Mouse (Mus musculus): Measurements from ENCODE around the gene Irf1. TPM values are rescaled to one million over a fixed set of nuclear protein-coding genes. Genes with fewer than 3 reads are reported as not detected.
"Not testable (repeated sequence)": the region's sequence is repeated elsewhere in the genome, so short reads cannot be mapped to it uniquely, and the experiment has no call there.

The Irf1 gene
- polyA plus RNA-seq, 1 experiment from 2014 or later, result 7.3 TPM

- Histone ChIP-seq H3K4me1 (no peaks in the 10 kb centered on the region), H3K4me2 (no peak overlapping the region), H3K27ac (no peak overlapping the region), H3K4me3 (no peak overlapping the region), H3K27me3 (replicated peaks) (no peaks in the 10 kb centered on the region), H3K9ac (no peak overlapping the region), H3K36me3 (no peaks in the 10 kb centered on the region), H3K9me3 (replicated peaks) (no peaks in the 10 kb centered on the region)
- WGBS (ENCODE audit: insufficient replicate concordance), result 47% methylated on average over 9 of the region's 9 CpGs
- no peak for ATAC-seq
These were observed 21.8 kb upstream of the Irf1 start for GRCm38 (mm10) chr11:53747985-53748384.

- no peak overlapping the region for H3K4me2 ChIP-seq
- H3K36me3 ChIP-seq, result no peaks in the 10 kb centered on the region
- H3K9ac ChIP-seq, result no peak overlapping the region
- H3K27ac ChIP-seq, result no peak overlapping the region
- no peaks in the 10 kb centered on the region for H3K9me3 ChIP-seq (replicated peaks)
- ATAC-seq, result no peak
- no peak overlapping the region for H3K4me3 ChIP-seq
- H3K4me1 ChIP-seq, result no peaks in the 10 kb centered on the region
- H3K27me3 ChIP-seq (replicated peaks), result no peaks in the 10 kb centered on the region
- 40% methylated on average over 6 of the region's 6 CpGs for WGBS (ENCODE audit: insufficient replicate concordance)
These were observed 21.2 kb upstream of the Irf1 start for GRCm38 (mm10) chr11:53748614-53749013.

- H3K27ac ChIP-seq, result no peak overlapping the region
- no peaks in the 10 kb centered on the region for H3K36me3 ChIP-seq
- no peaks in the 10 kb centered on the region for H3K27me3 ChIP-seq (replicated peaks)
- H3K4me3 ChIP-seq, result no peak overlapping the region
- no peak overlapping the region for H3K9ac ChIP-seq
- no peaks in the 10 kb centered on the region for H3K4me1 ChIP-seq
- ATAC-seq, result no peak
- H3K9me3 ChIP-seq (replicated peaks), result no peaks in the 10 kb centered on the region
- 63% methylated on average over 4 of the region's 4 CpGs for WGBS (ENCODE audit: insufficient replicate concordance)
- H3K4me2 ChIP-seq, result no peak overlapping the region
These were observed 20.5 kb upstream of the Irf1 start for GRCm38 (mm10) chr11:53749306-53749705.

GRCm38 (mm10) chr11:53749716-53750352 lies 20.0 kb upstream of the Irf1 start:
- H3K27me3 ChIP-seq (replicated peaks), result no peaks in the 10 kb centered on the region
- no peak overlapping the region for H3K4me3 ChIP-seq
- no peak for ATAC-seq
- no peak overlapping the region for H3K4me2 ChIP-seq
- H3K9ac ChIP-seq, result no peak overlapping the region
- H3K27ac ChIP-seq, result no peak overlapping the region
- H3K36me3 ChIP-seq, result no peaks in the 10 kb centered on the region
- H3K9me3 ChIP-seq (replicated peaks), result no peaks in the 10 kb centered on the region
- 52% methylated on average over 5 of the region's 5 CpGs for WGBS (ENCODE audit: insufficient replicate concordance)
- H3K4me1 ChIP-seq, result no peaks in the 10 kb centered on the region

GRCm38 (mm10) chr11:53755011-53755595 lies 14.7 kb upstream of the Irf1 start:
- H3K9me3 ChIP-seq (replicated peaks), result no peaks in the 10 kb centered on the region
- no peak overlapping the region for H3K4me3 ChIP-seq
- no peaks in the 10 kb centered on the region for H3K36me3 ChIP-seq
- H3K27me3 ChIP-seq (replicated peaks), result no peaks in the 10 kb centered on the region
- ATAC-seq, result no peak
- no peak overlapping the region for H3K27ac ChIP-seq
- H3K4me2 ChIP-seq, result no peak overlapping the region
- no peak overlapping the region for H3K9ac ChIP-seq
- WGBS (ENCODE audit: insufficient replicate concordance), result 70% methylated on average over 12 of the region's 12 CpGs
- H3K4me1 ChIP-seq, result peaks cover 18% of the 10 kb centered on the region

GRCm38 (mm10) chr11:53757612-53758011 lies 12.2 kb upstream of the Irf1 start:
- peaks cover 28% of the 10 kb centered on the region for H3K4me1 ChIP-seq
- WGBS (ENCODE audit: insufficient replicate concordance), result 77% methylated on average over 4 of the region's 4 CpGs
- ATAC-seq, result no peak

GRCm38 (mm10) chr11:53758033-53758432 lies 11.8 kb upstream of the Irf1 start:
- H3K27me3 ChIP-seq (replicated peaks), result peaks cover 19% of the 10 kb centered on the region
- H3K9ac ChIP-seq; H3K4me2 ChIP-seq; H3K4me3 ChIP-seq; H3K9me3 ChIP-seq (replicated peaks); H3K27ac ChIP-seq; H3K36me3 ChIP-seq; ATAC-seq: not testable (repeated sequence)
- H3K4me1 ChIP-seq, result peaks cover 32% of the 10 kb centered on the region
- 71% methylated on average over 9 of the region's 9 CpGs for WGBS (ENCODE audit: insufficient replicate concordance)

More at GRCm38 (mm10) chr11:53757612-53758011, 12.2 kb upstream of the Irf1 start:
- Histone ChIP-seq H3K36me3 (no peaks in the 10 kb centered on the region), H3K27ac (no peak overlapping the region), H3K9me3 (replicated peaks) (no peaks in the 10 kb centered on the region), H3K9ac (no peak overlapping the region), H3K4me3 (no peak overlapping the region), H3K27me3 (replicated peaks) (peaks cover 19% of the 10 kb centered on the region), H3K4me2 (no peak overlapping the region)

- H3K27ac ChIP-seq, result peak overlapping the region; percentile 39; the same call in 1 of the 2 replicates
- H3K36me3 ChIP-seq, result no peaks in the 10 kb centered on the region
- H3K4me1 ChIP-seq, result peaks cover 40% of the 10 kb centered on the region
- H3K4me2 ChIP-seq, result no peak overlapping the region
- H3K27me3 ChIP-seq (replicated peaks), result peaks cover 19% of the 10 kb centered on the region
- no peak for ATAC-seq
- no peak overlapping the region for H3K9ac ChIP-seq
- H3K4me3 ChIP-seq, result no peak overlapping the region
- H3K9me3 ChIP-seq (replicated peaks), result no peaks in the 10 kb centered on the region
- 47% methylated on average over 6 of the region's 6 CpGs for WGBS (ENCODE audit: insufficient replicate concordance)
These were observed 10.9 kb upstream of the Irf1 start for GRCm38 (mm10) chr11:53758791-53759351.

GRCm38 (mm10) chr11:53759545-53760406 lies 10.0 kb upstream of the Irf1 start:
- Histone ChIP-seq H3K27ac (peak overlapping the region; percentile 39; the same call in 1 of the 2 replicates), H3K4me2 (peak overlapping the region; percentile 7; the same call in 1 of the 2 replicates)

GRCm38 (mm10) chr11:53761284-53761683 lies 8.5 kb upstream of the Irf1 start:
- Histone ChIP-seq H3K36me3 (no peaks in the 10 kb centered on the region), H3K4me2 (no peak overlapping the region), H3K4me3 (no peak overlapping the region), H3K27ac (no peak overlapping the region), H3K4me1 (peaks cover 53% of the 10 kb centered on the region), H3K9me3 (replicated peaks) (no peaks in the 10 kb centered on the region), H3K27me3 (replicated peaks) (peaks cover 24% of the 10 kb centered on the region), H3K9ac (no peak overlapping the region)
- 66% methylated on average over 5 of the region's 5 CpGs for WGBS (ENCODE audit: insufficient replicate concordance)
- no peak for ATAC-seq

More at GRCm38 (mm10) chr11:53759545-53760406, 10.0 kb upstream of the Irf1 start:
- Histone ChIP-seq H3K4me1 (peaks cover 49% of the 10 kb centered on the region), H3K9me3 (replicated peaks) (no peaks in the 10 kb centered on the region), H3K27me3 (replicated peaks) (peaks cover 23% of the 10 kb centered on the region), H3K9ac (no peak overlapping the region), H3K4me3 (no peak overlapping the region), H3K36me3 (no peaks in the 10 kb centered on the region)
- no peak for ATAC-seq
- WGBS (ENCODE audit: insufficient replicate concordance), result 42% methylated on average over 22 of the region's 22 CpGs

GRCm38 (mm10) chr11:53761822-53762221 lies 8.0 kb upstream of the Irf1 start:
- WGBS (ENCODE audit: insufficient replicate concordance), result 50% methylated on average over 2 of the region's 2 CpGs

More at GRCm38 (mm10) chr11:53761822-53762221, 8.0 kb upstream of the Irf1 start:
- Histone ChIP-seq H3K4me3 (no peak overlapping the region), H3K9ac (no peak overlapping the region), H3K27me3 (replicated peaks) (peaks cover 28% of the 10 kb centered on the region), H3K27ac (peak overlapping the region; percentile 42; the same call in 1 of the 2 replicates), H3K36me3 (no peaks in the 10 kb centered on the region), H3K4me1 (peaks cover 53% of the 10 kb centered on the region), H3K9me3 (replicated peaks) (no peaks in the 10 kb centered on the region), H3K4me2 (no peak overlapping the region)
- no peak for ATAC-seq

Data from liver, embryonic 12.5 days (tissue).